Mouse (Mus musculus) heart, adult 2 months (tissue): ENCODE results near the gene Sowaha.

ENCODE experiments used
- CTCF ChIP-seq: fragments of 200-600 bp; IDR thresholded peaks from 2 replicates; pipeline ENCODE4 v1.8.1; 2022; ENCODE audit warnings: antibody characterized with exemption, mild to moderate bottlenecking, moderate library complexity
- EP300 ChIP-seq: fragments of 200-500 bp; IDR thresholded peaks from 2 replicates; pipeline ENCODE4 v1.6.1; 2011; ENCODE audit warnings: low read depth, low read length, control low read depth; ENCODE audit not compliant: insufficient read depth

GRCm38 (mm10) chr11:53519207-53520121, 39.4 kb upstream of the Sowaha start, which contains the start of gene Sept8:
- no peak for TF ChIP-seq CTCF
- no peak for TF ChIP-seq EP300
